Mouse (Mus musculus): ENCODE measurements around the gene 1700016D06Rik. TPM values are rescaled to one million over a fixed set of nuclear protein-coding genes. Genes with fewer than 3 reads are reported as not detected.

1700016D06Rik gene
- polyA plus RNA-seq, 1 experiment = 47.0 TPM

DNA sequence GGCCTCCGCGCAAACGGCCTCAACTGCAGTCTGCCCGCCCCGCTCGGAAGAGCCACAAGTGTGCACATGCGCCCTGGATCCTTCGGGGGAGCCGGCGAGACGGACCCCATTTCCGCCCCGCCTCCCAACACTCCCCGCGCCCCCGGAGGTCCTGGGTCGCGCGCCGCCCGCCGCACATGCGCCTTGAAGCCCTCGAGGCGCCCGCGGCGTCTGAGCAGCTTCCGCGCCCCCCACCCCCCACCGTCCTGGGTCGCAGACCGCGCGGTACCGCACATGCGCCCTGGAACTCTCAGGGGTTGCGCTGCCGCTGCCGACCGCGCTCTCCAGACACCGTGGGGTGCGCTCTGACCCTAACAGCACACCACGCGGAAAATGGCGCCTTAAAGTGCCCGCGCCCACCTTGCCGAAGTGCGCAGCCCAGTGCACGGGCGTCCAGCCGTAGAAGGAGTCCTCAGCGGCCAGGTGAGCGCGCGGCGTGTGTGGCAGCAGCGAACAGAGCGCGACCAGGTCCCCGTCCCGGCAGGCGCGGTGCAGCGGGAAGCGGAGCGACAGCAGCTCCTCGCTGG is 65.8 kb downstream of the 1700016D06Rik start:
- Histone ChIP-seq H3K27ac (ENCODE audit: control insufficient read depth, insufficient read depth, low read depth, low read length) (peak overlapping the region; percentile 96), H3K27me3 (ENCODE audit: control insufficient read depth, insufficient read depth, low read length) (no peaks in the 10 kb centered on the region), H3K36me3 (ENCODE audit: control insufficient read depth, insufficient read depth, low read length) (no peaks in the 10 kb centered on the region), H3K4me3 (ENCODE audit: control insufficient read depth, low read depth, low read length) (peak overlapping the region; percentile 93), H3K4me1 (ENCODE audit: control insufficient read depth, insufficient read depth, low read length) (peaks cover 3% of the 10 kb centered on the region; the same call in 1 of the 2 replicates)
- TF ChIP-seq CTCF (IDR thresholded peaks at IDR 0.05; ENCODE audit: control insufficient read depth, insufficient read depth, insufficient replicate concordance, low read depth, low read length) (no peak), POLR2A (IDR thresholded peaks at IDR 0.05; ENCODE audit: control insufficient read depth, low read depth, low read length) (peak; percentile 72; the same call in 1 of the 2 replicates)

DNA sequence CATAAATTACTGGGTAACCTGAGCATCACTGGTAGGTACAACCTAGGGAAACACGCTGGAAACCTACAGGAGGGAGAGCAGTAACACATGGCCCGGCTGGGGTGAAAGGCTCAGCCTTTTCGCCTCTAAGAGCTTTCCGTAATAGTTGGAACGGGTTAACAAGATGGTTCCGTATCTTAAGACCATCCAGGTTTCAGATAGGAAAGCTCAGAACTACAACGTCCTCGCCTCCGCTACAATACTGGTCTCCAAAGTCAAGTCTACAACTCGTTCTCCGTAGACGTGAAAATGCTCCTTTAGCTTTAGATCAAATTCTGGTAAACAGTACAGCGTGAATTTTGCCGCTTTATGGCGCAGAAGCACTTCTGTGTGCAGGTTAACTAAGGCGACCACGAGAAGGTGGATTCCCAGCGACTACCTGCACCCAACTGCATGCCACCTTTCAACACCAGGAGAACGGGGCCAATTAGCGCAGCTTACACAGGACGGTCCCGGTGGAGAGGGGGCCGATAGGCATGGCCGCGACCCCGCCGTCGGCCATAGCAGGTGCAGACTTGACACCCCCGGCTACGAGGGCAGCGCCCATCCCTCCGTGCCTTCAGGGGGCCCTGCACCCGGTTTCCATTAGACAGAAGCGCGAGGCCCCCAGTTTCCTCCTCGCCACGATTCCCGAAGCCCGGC is 66.4 kb downstream of the 1700016D06Rik start:
- H3K27me3 ChIP-seq (ENCODE audit: control insufficient read depth, insufficient read depth, low read length) = no peaks in the 10 kb centered on the region
- TF ChIP-seq CTCF (IDR thresholded peaks at IDR 0.05; ENCODE audit: control insufficient read depth, insufficient read depth, insufficient replicate concordance, low read depth, low read length) (no peak), POLR2A (IDR thresholded peaks at IDR 0.05; ENCODE audit: control insufficient read depth, low read depth, low read length) (no peak)
- peak overlapping the region; percentile 85 for H3K27ac ChIP-seq (ENCODE audit: control insufficient read depth, insufficient read depth, low read depth, low read length)
- H3K4me1 ChIP-seq (ENCODE audit: control insufficient read depth, insufficient read depth, low read length) = peaks cover 3% of the 10 kb centered on the region; the same call in 1 of the 2 replicates
- H3K4me3 ChIP-seq (ENCODE audit: control insufficient read depth, low read depth, low read length) = peak overlapping the region; percentile 93
- H3K36me3 ChIP-seq (ENCODE audit: control insufficient read depth, insufficient read depth, low read length) = no peaks in the 10 kb centered on the region

DNA sequence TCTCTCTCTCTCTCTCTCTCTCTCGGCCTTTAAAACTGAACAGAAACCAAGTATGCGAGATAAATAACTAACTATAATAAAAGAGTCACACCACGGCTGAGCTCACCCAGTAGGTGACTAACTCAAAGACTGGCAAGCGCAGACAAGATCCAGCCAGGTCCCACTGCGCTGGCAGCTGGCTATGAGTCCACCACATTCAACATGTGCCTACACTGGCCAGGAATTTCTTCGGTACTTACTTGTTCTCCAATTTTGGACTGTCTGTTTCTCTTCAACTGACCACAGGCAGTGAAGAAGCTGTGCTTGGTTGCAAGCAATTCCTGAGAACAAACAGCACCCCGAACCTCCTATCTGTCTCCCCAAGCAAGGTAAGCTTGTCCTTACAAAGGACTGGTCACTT is 67.4 kb downstream of the 1700016D06Rik start:
- H3K27ac ChIP-seq (ENCODE audit: control insufficient read depth, insufficient read depth, low read depth, low read length) = no peak overlapping the region
- H3K4me1 ChIP-seq (ENCODE audit: control insufficient read depth, insufficient read depth, low read length) = peaks cover 3% of the 10 kb centered on the region; the same call in 1 of the 2 replicates
- no peaks in the 10 kb centered on the region for H3K36me3 ChIP-seq (ENCODE audit: control insufficient read depth, insufficient read depth, low read length)
- H3K27me3 ChIP-seq (ENCODE audit: control insufficient read depth, insufficient read depth, low read length) = no peaks in the 10 kb centered on the region
- H3K4me3 ChIP-seq (ENCODE audit: control insufficient read depth, low read depth, low read length) = peak overlapping the region; percentile 93
- TF ChIP-seq POLR2A (IDR thresholded peaks at IDR 0.05; ENCODE audit: control insufficient read depth, low read depth, low read length) (no peak), CTCF (IDR thresholded peaks at IDR 0.05; ENCODE audit: control insufficient read depth, insufficient read depth, insufficient replicate concordance, low read depth, low read length) (no peak)

GRCm38 (mm10) chr8:11632406-11632805 is 68.5 kb downstream of the 1700016D06Rik start:
- no peaks in the 10 kb centered on the region; the same call in 1 of the 2 replicates for H3K36me3 ChIP-seq (ENCODE audit: control insufficient read depth, insufficient read depth, low read length)
- H3K4me3 ChIP-seq (ENCODE audit: control insufficient read depth, low read depth, low read length) = no peak overlapping the region

DNA sequence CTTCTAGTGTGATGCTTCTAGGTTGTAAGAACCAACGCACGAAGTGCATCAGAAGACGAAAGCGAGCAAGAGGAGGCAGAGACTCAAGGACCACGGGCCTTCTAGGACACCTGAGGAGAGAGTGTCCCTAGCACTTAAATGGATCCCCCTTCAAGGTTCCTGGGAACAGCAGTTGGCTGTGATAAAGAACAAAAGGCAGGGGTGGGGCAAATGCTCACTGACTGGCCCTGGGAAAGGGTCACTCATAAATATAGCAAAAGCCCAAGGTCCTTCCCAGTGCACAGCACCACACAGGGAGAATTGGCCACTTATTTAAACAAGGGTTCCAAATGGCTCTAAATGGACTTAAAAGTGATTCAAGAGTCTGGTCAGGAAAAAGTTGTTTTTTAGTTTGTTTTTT is 71.7 kb downstream of the 1700016D06Rik start:
- H3K4me1 ChIP-seq (ENCODE audit: control insufficient read depth, insufficient read depth, low read length) = no peaks in the 10 kb centered on the region
- no peaks in the 10 kb centered on the region for H3K27me3 ChIP-seq (ENCODE audit: control insufficient read depth, insufficient read depth, low read length)
- H3K4me3 ChIP-seq (ENCODE audit: control insufficient read depth, low read depth, low read length) = no peak overlapping the region
- TF ChIP-seq CTCF (IDR thresholded peaks at IDR 0.05; ENCODE audit: control insufficient read depth, insufficient read depth, insufficient replicate concordance, low read depth, low read length) (no peak), POLR2A (IDR thresholded peaks at IDR 0.05; ENCODE audit: control insufficient read depth, low read depth, low read length) (no peak)
- no peak overlapping the region for H3K27ac ChIP-seq (ENCODE audit: control insufficient read depth, insufficient read depth, low read depth, low read length)
- peaks cover 1% of the 10 kb centered on the region for H3K36me3 ChIP-seq (ENCODE audit: control insufficient read depth, insufficient read depth, low read length)

More at GRCm38 (mm10) chr8:11632406-11632805, 68.5 kb downstream of the 1700016D06Rik start:
- peaks cover 3% of the 10 kb centered on the region; the same call in 1 of the 2 replicates for H3K4me1 ChIP-seq (ENCODE audit: control insufficient read depth, insufficient read depth, low read length)
- peak overlapping the region; percentile 19; the same call in 1 of the 2 replicates for H3K27ac ChIP-seq (ENCODE audit: control insufficient read depth, insufficient read depth, low read depth, low read length)
- no peaks in the 10 kb centered on the region for H3K27me3 ChIP-seq (ENCODE audit: control insufficient read depth, insufficient read depth, low read length)
- TF ChIP-seq CTCF (IDR thresholded peaks at IDR 0.05; ENCODE audit: control insufficient read depth, insufficient read depth, insufficient replicate concordance, low read depth, low read length) (no peak), POLR2A (IDR thresholded peaks at IDR 0.05; ENCODE audit: control insufficient read depth, low read depth, low read length) (no peak)

DNA sequence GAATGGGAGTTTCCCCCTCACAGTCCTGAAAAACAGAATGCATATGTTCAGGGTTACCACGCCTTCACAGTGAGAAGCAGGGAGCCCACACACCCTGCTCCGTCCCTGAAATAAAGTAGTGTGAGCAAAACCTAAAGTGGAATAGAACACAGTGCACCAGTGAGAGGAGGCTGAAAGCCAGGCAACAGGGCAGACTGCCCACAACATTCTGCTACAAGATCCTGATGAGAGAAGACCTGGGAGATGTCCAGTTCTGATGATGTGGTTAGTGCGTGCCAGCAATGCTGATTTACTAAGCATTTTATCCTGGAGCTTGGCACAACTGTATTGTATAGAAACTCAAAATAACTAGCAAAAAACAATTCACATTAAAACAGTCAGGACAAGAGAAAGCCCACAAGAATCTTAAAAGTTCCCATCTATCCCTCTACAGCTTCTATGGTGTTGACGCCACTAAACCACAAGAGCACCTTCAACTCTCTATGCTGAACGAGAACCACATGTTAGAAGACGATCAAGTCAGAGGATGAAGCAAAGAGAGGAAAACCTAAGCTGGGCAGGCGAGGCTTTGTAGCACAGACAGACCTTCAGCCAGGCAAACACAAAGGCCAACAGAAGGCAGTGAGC is 72.2 kb downstream of the 1700016D06Rik start:
- no peak overlapping the region; the same call in 1 of the 2 replicates for H3K27ac ChIP-seq (ENCODE audit: control insufficient read depth, insufficient read depth, low read depth, low read length)
- H3K36me3 ChIP-seq (ENCODE audit: control insufficient read depth, insufficient read depth, low read length) = peaks cover 1% of the 10 kb centered on the region
- no peaks in the 10 kb centered on the region for H3K4me1 ChIP-seq (ENCODE audit: control insufficient read depth, insufficient read depth, low read length)
- TF ChIP-seq POLR2A (IDR thresholded peaks at IDR 0.05; ENCODE audit: control insufficient read depth, low read depth, low read length) = no peak
- TF ChIP-seq CTCF (IDR thresholded peaks at IDR 0.05; ENCODE audit: control insufficient read depth, insufficient read depth, insufficient replicate concordance, low read depth, low read length) = no peak
- H3K27me3 ChIP-seq (ENCODE audit: control insufficient read depth, insufficient read depth, low read length) = no peaks in the 10 kb centered on the region
- no peak overlapping the region for H3K4me3 ChIP-seq (ENCODE audit: control insufficient read depth, low read depth, low read length)

GRCm38 (mm10) chr8:11627717-11628116 is 73.1 kb downstream of the 1700016D06Rik start:
- TF ChIP-seq CTCF (IDR thresholded peaks at IDR 0.05; ENCODE audit: control insufficient read depth, insufficient read depth, insufficient replicate concordance, low read depth, low read length) = no peak
- TF ChIP-seq POLR2A (IDR thresholded peaks at IDR 0.05; ENCODE audit: control insufficient read depth, low read depth, low read length) = no peak
- Histone ChIP-seq H3K27ac (ENCODE audit: control insufficient read depth, insufficient read depth, low read depth, low read length) (no peak overlapping the region), H3K4me3 (ENCODE audit: control insufficient read depth, low read depth, low read length) (no peak overlapping the region), H3K27me3 (ENCODE audit: control insufficient read depth, insufficient read depth, low read length) (no peaks in the 10 kb centered on the region), H3K36me3 (ENCODE audit: control insufficient read depth, insufficient read depth, low read length) (peaks cover 1% of the 10 kb centered on the region), H3K4me1 (ENCODE audit: control insufficient read depth, insufficient read depth, low read length) (no peaks in the 10 kb centered on the region)
